Comparison of ENCODE assay signal across 13 mouse cellular contexts in the genomic region with DNA sequence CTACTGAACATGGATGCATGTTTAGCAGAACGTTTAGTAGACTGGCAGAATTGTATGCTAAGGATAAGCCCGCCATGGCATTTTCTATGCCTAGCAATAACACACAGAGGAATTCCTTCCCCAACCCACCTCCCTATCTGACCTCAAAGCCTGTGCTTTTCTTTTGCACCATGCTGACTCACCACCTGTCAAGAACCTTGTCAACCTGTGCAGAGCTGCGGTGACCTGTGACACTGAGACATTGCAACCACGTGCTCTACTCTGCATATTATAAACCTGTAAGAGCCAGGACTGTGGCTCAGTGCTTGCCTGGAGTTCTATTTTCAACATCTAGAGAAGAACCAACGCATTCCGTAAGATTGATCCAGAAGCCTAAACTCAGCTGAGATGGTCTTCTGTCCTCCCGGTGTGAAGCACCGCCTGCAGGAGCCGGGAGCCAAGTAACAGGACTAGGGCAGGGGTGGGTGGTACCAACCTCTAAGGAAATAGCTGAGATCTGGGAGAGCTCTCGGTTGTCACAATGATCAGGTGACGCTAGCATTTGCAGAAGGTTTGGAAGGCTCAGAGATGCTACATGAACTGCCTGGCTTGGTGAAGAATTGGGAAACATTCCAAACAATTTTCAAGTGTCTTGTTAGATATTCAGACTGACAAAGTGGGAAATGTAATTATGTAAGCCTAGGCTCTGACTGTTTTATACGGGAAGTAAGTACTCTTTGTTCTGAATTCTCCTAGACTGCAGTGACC. TPM values are rescaled to one million over a fixed set of nuclear protein-coding genes. Genes with fewer than 3 reads are reported as not detected.
DNase-seq lines count a peak whose midpoint lies in the region; ATAC-seq and TF ChIP-seq lines count a peak whose summit lies in the region.
"Had no signal": no experiment of that assay in that cellular context is flagged by ENCODE, and none has a peak within 500 bp of the region (broad histone marks: within the 10 kb centered on the region; RNA-seq: fewer than 3 reads in every experiment).

No protein-coding gene starts in this region.

- no peak for TF ChIP-seq POLR2A in cerebellum, adult 2 months (IDR thresholded peaks at IDR 0.05; ENCODE audit: borderline replicate concordance, insufficient read depth, low read length)

- DNase-seq in gastrocnemius, adult 2 months = no peak
- DNase-seq in gastrocnemius, postnatal 14 days = no peak
- no peak for DNase-seq in kidney, postnatal 4 days
- peak; percentile 42 to 54 for DNase-seq in cerebellum, adult 2 months
- DNase-seq in urinary bladder, postnatal 10 days (ENCODE audit: low spot score) = no peak
- no peak for DNase-seq in left cerebral cortex, postnatal 4 days
- DNase-seq: adrenal gland, adult 2 months; lung, embryonic 14.5 days; midbrain, embryonic 14.5 days had no signal

- ATAC-seq in kidney, embryonic 15.5 days (replicated peaks; ENCODE audit: low FRiP score) = no peak
- peak; percentile 58; the same call in 1 of the 2 replicates for ATAC-seq in stomach, embryonic 15.5 days (ENCODE audit: insufficient read depth, low FRiP score, low read depth)

- H3K27me3 ChIP-seq in kidney, embryonic 15.5 days = no peaks in the 10 kb centered on the region
- H3K27me3 ChIP-seq in cerebellum, adult 2 months (ENCODE audit: control insufficient read depth, insufficient read depth, low read length) = no peaks in the 10 kb centered on the region
- no peaks in the 10 kb centered on the region for H3K27me3 ChIP-seq in stomach, embryonic 15.5 days (replicated peaks)
- H3K27me3 ChIP-seq: neural tube, embryonic 12.5 days had no signal

- no peak overlapping the region for H3K4me3 ChIP-seq in gastrocnemius, adult 2 months
- no peak overlapping the region for H3K4me3 ChIP-seq in kidney, embryonic 15.5 days (replicated peaks)
- no peak overlapping the region for H3K4me3 ChIP-seq in cerebellum, adult 2 months (replicated peaks; ENCODE audit: insufficient read depth, low read depth, low read length)
- no peak overlapping the region for H3K4me3 ChIP-seq in stomach, embryonic 15.5 days (replicated peaks)
- H3K4me3 ChIP-seq: neural tube, embryonic 12.5 days had no signal

- no peak overlapping the region for H3K9ac ChIP-seq in kidney, embryonic 15.5 days
- no peak overlapping the region for H3K9ac ChIP-seq in stomach, embryonic 15.5 days
- H3K9ac ChIP-seq: hindbrain, embryonic 14.5 days; lung, embryonic 14.5 days; neural tube, embryonic 12.5 days had no signal

- TF ChIP-seq CTCF in gastrocnemius, adult 2 months (IDR thresholded peaks at IDR 0.05) = no peak
- TF ChIP-seq CTCF in cerebellum, adult 2 months (IDR thresholded peaks at IDR 0.05; ENCODE audit: borderline replicate concordance, insufficient read depth, low read depth, low read length) = no peak

- H3K36me3 ChIP-seq in kidney, embryonic 15.5 days = no peaks in the 10 kb centered on the region
- H3K36me3 ChIP-seq in stomach, embryonic 15.5 days = no peaks in the 10 kb centered on the region
- H3K36me3 ChIP-seq: neural tube, embryonic 12.5 days had no signal

- WGBS in kidney, embryonic 15.5 days = 66% methylated on average over 12 of the region's 12 CpGs
- 18% methylated on average over 12 of the region's 12 CpGs for WGBS in cerebellum, adult 2 months
- WGBS in stomach, embryonic 15.5 days = 55% methylated on average over 12 of the region's 12 CpGs

- H3K9me3 ChIP-seq in kidney, embryonic 15.5 days (replicated peaks) = no peaks in the 10 kb centered on the region
- no peaks in the 10 kb centered on the region for H3K9me3 ChIP-seq in stomach, embryonic 15.5 days
- H3K9me3 ChIP-seq: neural tube, embryonic 12.5 days had no signal

- peak overlapping the region; percentile 77 for H3K27ac ChIP-seq in gastrocnemius, adult 2 months
- peak overlapping the region; percentile 13; the same call in 1 of the 2 replicates for H3K27ac ChIP-seq in kidney, embryonic 15.5 days
- H3K27ac ChIP-seq in cerebellum, adult 2 months (ENCODE audit: insufficient read depth, low read length) = peak overlapping the region; percentile 38; the same call in 1 of the 2 replicates
- H3K27ac ChIP-seq in stomach, embryonic 15.5 days = no peak overlapping the region
- H3K27ac ChIP-seq: hindbrain, embryonic 14.5 days; neural tube, embryonic 12.5 days had no signal

- H3K4me2 ChIP-seq in kidney, embryonic 15.5 days = no peak overlapping the region
- no peak overlapping the region for H3K4me2 ChIP-seq in stomach, embryonic 15.5 days
- H3K4me2 ChIP-seq: hindbrain, embryonic 14.5 days; lung, embryonic 14.5 days; neural tube, embryonic 12.5 days had no signal

- peaks cover 52% of the 10 kb centered on the region for H3K4me1 ChIP-seq in kidney, embryonic 15.5 days
- H3K4me1 ChIP-seq in cerebellum, adult 2 months (ENCODE audit: control insufficient read depth, insufficient read depth, low read length) = peaks cover 18% of the 10 kb centered on the region
- H3K4me1 ChIP-seq in stomach, embryonic 15.5 days = peaks cover 10% of the 10 kb centered on the region; the same call in 1 of the 2 replicates
- H3K4me1 ChIP-seq: neural tube, embryonic 12.5 days had no signal

- intact Hi-C loops in gastrocnemius, adult 2 months (cut with DNase I) = no loop called here
- intact Hi-C loops in gastrocnemius, postnatal 14 days (cut with DNase I; ENCODE audit: low total_unique reads) = no loop called here
- intact Hi-C loops in left cerebral cortex, postnatal 4 days (cut with DNase I) = no loop called here

RNA-seq across cellular contexts. Expression of gene Gipc2, which starts 18.8 kb away (rescaled TPM):
- under 1 TPM; 0.69 to 0.75 TPM for total RNA-seq in gastrocnemius, adult 2 months (2021)
- 1 to 10 TPM in 1 of 2 experiments, under 1 TPM in 1; 0.82 to 1.1 TPM for total RNA-seq in gastrocnemius, postnatal 14 days (2021)
- polyA plus RNA-seq in kidney, embryonic 15.5 days (2015; fragmentation: Nextera tagmentation; extraction: Ambion mirVana) = 25.4 and 30.4 TPM in 2 replicates
- polyA plus RNA-seq in cerebellum, adult 2 months (2012; rRNA removed) = 9.7 and 10.4 TPM in 2 replicates
- polyA plus RNA-seq in stomach, embryonic 15.5 days (2015; fragmentation: Nextera tagmentation; extraction: Ambion mirVana) = 57.5 and 78.6 TPM in 2 replicates
- 1 to 10 TPM; 4.0 to 7.3 TPM for total RNA-seq in left cerebral cortex, postnatal 4 days (2021)

Comparison
In these comparisons a context has a peak if more than half of its experiments do, and no peak if none do; other contexts are left out.
1. DNase-seq: peak in cerebellum, adult 2 months (2 of 2); none in gastrocnemius, adult 2 months (single experiment), gastrocnemius, postnatal 14 days (single experiment), kidney, postnatal 4 days (0 of 2), urinary bladder, postnatal 10 days (single experiment) and left cerebral cortex, postnatal 4 days (single experiment).